Mouse (Mus musculus): ENCODE measurements around the gene 3110040M04Rik.
A peak's percentile ranks its signal among the peaks of the same experiment; 100 is the strongest.
"Not testable (repeated sequence)": the region's sequence is repeated elsewhere in the genome, so short reads cannot be mapped to it uniquely, and the experiment has no call there.

3110040M04Rik gene

DNA sequence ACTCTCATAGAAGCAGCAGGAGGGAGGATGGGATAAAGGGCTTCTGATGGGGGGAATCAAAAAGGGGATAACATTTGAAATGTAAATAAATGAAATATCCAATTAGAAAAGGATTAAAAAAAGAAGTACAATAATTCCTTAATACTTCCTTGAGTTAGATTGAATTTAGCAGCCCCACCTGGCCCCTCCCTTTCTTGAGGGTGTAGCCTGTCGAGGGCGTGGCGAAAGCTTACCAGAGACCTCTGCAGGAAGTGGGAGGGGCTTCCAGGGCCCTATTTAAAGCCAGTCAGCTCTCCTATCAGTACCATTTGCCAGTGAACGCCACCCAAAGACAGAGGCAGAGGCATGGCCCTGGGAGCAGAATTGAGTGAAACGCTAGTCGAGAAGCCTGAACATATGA, at the start of gene 3110040M04Rik:
Gene 3110040M04Rik, plus strand, starts transcription at position 304 of the 400 bp plus-strand sequence.
- not testable (repeated sequence) for DNase-seq (ENCODE audit: low spot score)

DNA sequence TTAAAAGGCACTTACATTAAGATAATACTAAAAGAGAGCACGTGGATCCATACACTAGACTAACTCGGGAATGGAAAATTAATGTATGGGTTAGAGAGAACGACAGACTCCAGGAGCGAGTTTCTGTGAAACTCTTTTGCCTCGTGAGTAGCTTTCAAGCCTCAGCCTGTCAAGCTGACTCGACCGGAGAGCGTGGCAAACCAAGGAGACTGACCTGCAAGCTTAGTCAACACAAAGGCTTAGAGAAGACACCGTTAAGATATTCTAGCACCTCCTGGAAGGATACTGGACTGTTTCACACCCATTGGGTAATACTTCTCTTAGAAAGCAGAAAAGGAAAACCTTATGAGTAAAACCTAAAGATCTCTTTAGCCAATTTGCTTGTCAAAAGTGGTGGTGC, 49.8 kb upstream of the 3110040M04Rik start:
- DNase-seq (ENCODE audit: low spot score), result not testable (repeated sequence)

DNA sequence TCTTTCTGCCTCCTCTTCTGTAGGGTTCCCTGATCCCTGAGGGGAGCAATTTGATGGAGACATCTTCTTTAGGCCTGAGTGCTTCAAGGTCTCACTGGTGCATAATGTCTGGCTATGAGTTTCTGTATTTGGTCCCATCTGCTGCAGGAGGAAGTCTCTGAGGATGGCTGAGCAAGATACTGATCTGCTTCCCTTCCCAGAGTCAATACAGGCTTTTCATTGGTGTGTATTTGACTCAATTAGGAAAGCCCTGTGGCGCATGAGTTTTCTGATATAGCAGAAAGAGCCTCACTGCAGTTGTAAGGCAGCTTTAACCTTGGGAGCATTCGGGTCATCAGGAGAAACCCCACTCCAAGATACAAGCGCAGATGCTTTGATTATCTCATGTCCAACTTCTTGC, 47.8 kb upstream of the 3110040M04Rik start:
- no peak for DNase-seq (ENCODE audit: low spot score)

DNA sequence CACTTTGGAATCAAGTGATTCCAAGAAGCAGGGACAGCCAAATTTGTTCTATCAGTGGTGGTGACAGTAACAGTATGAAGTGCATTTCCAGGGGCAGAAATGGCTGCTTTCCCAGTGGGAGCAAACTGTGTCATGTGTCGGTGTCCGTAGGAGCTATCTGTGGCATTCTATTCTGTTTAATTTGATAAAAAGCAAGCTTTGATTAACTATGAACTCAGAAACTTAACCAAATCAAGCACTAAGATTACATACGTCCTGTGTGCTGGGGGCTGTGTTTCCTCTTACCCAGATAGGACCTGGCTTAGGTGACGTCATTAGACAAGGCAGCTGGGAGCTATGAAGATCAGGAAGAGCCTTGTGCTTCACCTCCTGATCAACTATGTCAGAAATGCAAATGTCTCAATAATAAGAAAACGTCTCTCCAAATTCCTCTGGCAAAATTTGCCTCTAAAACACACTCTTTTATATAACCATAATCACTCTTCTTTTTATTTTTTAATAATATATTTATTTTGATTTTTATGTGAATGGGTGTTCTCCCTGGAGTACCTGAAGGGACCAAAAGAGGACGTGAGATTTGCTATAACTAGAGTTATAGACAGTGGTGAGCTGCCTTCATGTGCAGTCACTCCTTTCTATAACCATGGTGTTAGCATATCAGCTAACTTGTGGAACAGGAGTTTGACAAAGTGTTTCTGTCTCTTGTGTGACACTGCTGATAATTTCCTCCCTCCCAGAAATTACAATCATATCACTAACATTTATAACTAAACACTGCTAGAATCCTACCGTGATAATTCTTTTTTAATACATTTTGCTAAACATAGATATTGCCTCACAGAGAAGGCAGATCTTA, 46.9 kb upstream of the 3110040M04Rik start:
- no peak for DNase-seq (ENCODE audit: low spot score)

DNA sequence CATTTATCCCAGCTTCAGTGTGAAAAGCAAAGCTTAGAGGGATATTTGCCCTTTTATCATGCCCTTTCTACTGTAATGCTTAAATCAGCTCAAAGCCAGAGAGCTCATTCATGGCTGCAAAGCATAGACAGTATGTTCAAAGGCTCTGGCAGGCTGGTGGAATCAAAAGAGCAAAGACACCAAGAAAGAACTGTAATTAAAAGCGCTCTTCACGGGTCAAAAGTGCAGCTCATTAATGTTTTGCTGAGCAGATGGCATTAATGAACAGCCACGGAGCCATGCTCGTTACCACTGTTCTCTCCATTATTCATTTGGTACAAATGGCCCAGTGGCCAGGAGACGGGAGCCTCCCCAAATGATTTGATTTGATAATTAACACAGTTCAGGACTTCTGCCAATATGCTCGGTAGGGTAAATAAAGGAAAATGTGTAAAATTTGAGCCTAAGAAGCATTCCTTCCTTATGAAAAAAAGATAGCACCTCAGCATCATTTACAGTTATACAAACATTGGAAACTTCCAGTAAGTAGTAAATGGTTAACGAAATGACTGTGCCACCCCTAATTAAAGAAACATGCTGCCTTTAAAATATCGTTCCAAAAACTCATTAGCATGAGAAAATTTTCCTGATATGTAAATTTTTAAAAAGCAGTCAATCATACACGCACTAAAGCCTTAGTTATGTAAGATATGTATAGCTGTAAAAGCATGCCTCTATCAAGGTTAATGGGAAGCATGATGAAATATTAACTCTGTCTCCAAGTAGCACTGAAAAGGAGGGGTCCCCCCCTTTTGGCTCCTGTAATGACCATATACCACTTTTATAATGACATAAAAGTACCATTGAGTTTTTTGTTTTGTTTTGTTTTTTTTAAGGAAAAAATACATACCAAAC, 45.7 kb upstream of the 3110040M04Rik start:
- no peak for DNase-seq (ENCODE audit: low spot score)

DNA sequence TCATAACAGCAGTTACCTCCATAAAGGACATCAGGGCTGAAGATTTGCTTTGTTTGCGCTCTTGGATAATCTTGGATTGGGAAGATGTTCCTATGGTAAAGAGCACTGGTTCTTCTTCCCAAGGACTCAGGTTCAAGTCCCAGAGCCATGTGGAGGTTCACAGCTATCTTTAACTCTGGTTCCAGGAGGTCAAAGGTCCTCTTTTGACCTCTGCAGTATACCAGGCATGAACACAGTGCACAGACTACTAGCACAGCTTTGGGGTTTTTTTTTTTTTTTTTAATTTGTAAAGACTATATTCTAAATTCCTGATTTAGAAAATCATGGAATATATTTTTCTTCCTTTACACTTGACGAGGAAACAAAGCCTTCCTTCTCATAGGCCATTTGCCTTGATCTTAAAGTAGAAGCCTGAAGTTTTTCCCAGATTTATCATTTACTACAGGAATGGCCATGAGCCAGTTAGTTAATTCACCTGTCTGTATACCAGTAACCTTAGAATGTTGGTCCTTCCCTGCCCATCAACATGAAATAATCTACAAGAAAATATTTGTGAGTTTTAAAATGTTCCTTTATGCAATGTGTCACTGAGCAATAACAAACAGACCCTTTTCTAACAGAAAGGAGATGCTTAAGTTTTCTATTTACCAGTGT, 44.9 kb upstream of the 3110040M04Rik start:
- DNase-seq (ENCODE audit: low spot score), result no peak

DNA sequence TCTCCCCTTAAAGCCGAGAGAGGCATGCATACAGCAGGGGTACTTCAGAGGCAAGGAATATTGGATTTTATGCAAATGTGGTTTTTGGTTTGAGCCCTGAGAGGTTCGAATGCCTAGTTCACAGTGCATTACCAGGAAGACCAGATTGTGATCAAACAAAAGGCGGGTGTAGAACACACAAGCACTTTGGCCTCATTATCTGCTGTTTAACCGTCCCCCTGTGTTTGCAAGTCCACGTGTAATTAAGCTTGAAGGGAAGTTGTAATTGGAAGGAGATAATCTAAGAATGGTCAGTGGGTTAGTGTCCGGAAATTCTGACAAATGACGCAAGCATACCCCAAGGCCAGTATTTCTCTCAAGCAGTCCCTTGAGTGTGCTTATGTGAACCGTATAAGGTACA, 37.9 kb upstream of the 3110040M04Rik start:
- DNase-seq (ENCODE audit: low spot score), result no peak

DNA sequence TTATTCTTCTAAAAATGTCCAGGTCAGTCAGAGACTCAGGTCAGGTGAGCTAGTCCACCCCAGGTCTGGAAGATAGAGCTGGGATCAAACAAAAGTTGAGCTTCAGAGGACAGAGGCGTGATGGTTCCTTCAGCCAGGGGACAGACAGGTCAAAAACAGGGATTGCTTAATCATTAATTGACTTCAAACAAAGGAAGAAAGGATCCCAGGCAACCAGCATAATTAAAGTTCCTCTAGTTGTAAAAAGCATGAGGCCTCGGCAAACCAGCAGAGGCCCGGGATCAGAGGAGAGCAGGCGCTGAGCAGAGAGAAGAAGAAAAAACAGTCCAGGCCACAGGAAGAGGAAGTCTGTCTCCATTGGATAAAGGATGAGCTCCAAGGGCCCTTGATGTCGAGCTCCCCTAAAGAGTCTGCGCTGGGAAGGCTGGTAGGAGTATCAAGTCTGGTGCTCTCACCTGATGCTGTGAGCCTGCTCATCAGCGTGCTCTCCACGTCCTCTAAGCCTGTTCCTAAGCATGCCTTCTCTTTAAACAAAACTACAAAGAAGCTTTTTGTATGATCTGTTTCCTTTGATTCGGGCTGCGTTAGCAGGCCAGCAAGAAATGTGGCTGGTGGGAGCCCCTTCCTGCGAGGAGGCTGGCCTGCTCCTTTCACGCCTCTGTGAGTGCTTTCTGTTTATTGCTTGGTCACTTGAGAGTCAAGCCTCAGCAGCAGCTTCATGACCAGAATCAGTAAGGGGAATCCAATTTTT, 36.4 kb upstream of the 3110040M04Rik start:
- DNase-seq (ENCODE audit: low spot score), result peak; percentile 35

DNA sequence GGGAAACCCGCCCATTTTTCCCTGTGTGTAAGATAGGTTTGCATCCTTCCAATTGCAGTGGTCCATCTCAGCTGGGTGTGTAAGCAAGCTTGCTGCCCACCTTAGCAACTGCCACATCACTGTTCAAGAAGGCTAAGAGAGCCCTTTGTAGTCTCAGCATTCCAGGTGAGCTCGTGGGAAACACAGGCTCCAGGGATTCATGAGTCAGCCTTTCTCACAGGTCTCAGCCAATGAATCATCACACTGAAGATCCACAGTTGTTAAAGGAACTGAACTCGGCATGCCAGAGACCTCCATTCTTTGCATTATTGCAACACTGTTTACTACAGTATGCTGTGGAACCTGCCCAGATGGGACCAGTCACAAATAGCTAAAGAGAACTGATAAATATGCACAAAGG, 35.3 kb upstream of the 3110040M04Rik start:
- DNase-seq (ENCODE audit: low spot score), result no peak

DNA sequence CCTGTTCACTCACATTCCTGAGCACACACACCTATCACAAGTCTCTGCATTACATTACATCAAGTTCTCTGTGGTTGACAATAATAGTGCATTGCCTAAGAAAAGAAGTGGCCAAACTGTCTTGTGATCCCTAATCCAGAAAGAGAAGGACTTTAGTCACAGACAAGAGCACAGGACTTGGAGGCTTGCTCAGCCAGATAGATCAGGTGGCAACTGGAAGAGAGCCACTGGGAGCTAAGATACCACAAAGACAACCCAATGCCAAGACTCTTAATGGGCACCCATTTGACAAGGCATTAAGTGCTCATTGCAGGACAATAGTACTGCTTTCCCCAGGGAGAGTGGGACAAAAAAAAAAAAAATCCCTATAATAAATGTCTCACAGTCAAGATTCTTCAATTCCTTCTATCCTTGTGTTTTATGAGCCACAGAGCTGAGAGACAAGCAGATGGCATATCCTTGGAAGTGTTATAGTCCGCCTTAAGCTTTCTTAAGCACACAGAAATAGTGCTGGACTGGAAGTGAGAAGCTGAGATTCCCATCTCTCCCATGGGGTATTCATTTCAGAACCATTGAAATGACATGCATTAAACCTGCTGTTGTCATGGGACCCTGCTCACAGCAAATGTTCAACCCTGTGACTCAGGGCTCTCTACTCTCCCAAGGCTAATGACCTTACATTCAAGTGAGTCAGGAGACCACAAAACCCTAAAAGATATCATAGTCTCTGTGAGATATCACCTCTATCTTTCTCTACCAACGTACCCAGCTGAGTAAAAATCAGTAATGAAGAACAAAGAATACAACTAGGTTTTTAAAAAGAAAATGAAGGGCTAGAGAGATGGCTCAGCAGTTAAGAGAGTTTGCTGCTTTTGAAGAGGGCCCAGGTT, 32.1 kb upstream of the 3110040M04Rik start:
- DNase-seq (ENCODE audit: low spot score), result no peak

DNA sequence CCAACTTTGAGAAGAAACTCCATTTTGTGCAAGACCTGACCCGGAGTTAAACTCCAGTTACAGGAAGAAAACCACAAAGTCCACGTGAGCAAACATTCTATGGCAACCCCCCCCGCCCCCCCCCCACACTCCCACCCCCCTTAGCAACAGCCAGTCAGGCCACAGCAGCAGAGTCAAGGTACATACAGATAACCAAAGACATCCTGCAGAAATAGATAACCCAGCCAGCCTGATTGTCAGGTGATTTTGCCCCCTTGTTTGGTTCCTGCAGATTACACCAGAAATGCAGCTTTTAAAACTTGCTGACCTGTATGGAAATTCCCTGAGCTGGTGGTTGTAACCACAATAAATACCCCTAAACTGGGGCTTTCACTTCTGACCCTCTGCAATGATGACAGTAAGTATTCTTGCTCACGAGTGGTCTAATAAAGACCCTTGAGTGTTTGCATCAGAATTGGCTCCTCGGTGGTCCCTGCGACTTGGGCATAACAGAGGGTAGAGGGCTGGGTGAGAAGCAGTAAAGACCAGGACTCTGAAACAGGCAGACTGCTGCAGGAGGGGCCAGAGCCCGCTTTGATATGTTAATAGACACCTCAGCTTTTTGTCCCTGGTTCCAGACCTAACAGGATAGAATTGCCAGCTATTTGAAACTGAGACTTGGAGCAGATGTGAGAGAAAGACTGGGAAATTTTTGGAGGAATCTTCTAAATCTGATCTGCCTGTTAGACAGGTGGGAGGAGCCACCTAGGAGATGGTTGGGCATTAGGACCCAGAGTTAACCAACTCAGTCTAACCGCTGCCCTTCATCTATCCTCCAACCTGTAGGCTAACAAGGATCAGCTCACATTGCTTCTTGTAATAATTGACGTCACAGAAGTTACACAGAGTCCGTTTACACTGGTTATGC, 26.6 kb upstream of the 3110040M04Rik start:
- DNase-seq (ENCODE audit: low spot score), result peak; percentile 72

DNA sequence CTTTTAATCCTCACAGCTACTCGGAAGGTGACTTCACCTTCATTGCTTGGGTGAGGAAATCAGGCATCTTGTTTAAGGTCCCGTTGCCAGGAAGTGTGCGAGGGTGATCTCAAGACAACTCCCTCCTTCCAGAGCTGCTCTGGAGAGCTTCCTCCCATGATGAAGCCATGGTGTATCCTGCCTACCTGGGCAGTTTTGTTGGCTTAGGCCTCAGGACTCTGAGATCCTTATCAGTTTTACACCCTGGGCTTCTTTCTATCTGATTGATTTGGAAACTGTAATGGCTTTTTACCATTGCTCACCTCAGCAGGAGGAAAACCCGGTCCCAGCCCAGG, 26.0 kb upstream of the 3110040M04Rik start:
- no peak for DNase-seq (ENCODE audit: low spot score)

DNA sequence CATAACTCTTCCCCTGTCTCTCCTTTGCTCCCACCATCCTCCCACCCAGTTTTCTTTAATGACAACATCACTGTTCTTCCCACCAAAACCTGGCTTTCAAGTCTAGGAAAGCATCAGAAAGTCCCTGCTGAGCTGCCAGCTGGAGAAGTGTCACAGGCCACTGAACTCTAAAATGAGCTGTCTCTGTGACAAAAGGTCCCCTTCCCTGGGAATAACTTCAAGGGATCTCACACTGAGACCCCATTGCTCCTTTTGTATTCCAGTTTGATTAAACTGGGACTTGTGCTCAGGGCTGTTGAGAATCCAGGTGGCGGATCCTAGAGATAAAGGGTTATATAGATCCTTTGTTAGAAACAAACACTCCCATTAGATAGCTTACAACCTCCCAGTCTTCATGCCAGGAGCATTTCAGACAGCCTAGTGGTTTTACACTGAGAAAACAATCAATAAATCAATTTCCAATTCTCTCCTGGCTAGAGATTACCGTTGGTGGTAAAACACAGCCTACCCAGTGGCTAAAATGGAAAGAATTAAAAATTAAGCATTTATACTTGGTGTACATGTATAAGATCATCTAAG, 25.3 kb upstream of the 3110040M04Rik start:
- peak; percentile 65 for DNase-seq (ENCODE audit: low spot score)

DNA sequence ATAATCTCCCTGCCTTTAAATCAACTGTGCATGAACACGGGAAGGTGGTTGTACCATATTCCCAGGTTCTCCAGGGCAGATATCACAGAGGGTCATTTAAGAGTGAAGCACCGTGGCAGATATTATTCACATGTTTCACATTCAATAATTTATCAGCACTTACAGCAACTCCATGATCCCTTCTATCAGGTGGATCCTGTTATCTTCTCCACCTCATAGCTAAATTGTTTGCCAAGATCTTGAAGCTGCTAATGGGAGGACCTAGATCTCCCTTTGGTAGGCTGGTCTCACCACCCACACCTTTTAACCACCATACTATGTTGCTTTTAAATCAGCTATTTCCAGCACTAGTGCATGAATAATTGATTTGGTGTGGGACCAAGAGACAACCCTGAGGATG, 23.8 kb upstream of the 3110040M04Rik start:
- no peak for DNase-seq (ENCODE audit: low spot score)

DNA sequence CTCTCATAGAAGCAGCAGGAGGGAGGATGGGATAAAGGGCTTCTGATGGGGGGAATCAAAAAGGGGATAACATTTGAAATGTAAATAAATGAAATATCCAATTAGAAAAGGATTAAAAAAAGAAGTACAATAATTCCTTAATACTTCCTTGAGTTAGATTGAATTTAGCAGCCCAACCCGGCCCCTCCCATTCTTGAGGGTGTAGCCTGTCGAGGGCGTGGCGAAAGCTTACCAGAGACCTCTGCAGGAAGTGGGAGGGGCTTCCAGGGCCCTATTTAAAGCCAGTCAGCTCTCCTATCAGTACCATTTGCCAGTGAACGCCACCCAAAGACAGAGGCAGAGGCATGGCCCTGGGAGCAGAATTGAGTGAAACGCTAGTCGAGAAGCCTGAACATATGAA, 21.7 kb upstream of the 3110040M04Rik start, which contains the start of gene Gm47985:
Gene Gm47985, plus strand, starts transcription at position 272 of the 400 bp plus-strand sequence.
- not testable (repeated sequence) for DNase-seq (ENCODE audit: low spot score)

DNA sequence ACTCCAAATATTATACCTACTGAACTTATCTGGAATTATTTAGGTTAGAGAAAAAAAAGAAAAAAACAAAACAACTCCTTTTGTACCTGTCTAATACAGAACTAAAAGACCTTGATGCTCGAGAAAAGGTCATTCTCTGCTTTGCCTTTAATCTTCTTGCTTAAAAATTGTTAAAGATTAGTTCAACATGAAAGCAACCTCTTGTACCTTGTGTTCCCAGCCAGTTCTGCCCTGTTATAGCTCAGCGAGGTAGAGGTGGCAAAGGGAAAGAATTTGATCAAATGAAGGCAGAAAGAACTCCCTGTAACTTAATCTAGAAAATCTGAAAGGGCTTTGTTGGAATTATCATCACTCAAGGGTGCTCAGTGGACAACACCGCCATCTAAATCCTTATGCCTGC, 17.7 kb upstream of the 3110040M04Rik start:
- not testable (repeated sequence) for DNase-seq (ENCODE audit: low spot score)

DNA sequence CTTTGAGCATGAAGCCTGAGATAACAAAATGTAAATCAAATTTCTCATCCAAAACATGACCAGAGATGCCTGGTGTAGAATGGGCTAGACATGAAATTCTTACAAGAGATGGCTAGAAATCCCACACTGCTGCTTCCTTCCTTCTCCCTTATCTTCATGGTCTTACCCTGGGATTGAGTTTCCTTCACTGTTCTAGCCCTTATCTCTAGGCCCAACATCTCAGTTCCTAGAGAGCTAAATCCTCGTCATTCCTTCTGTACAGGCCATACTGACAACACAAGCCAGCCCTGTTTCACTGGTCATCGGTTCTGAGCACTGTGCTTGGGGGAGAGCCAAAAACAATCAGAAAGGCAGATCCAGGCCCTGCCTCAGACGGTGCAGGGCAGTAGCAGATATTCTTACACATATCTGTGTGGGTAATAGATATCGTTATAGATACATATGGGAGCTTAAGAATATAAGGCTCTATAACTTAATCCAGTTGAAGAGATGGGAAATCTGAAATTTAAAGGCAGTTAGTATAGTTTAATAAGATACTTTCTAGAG, 17.0 kb upstream of the 3110040M04Rik start:
- DNase-seq (ENCODE audit: low spot score), result not testable (repeated sequence)

DNA sequence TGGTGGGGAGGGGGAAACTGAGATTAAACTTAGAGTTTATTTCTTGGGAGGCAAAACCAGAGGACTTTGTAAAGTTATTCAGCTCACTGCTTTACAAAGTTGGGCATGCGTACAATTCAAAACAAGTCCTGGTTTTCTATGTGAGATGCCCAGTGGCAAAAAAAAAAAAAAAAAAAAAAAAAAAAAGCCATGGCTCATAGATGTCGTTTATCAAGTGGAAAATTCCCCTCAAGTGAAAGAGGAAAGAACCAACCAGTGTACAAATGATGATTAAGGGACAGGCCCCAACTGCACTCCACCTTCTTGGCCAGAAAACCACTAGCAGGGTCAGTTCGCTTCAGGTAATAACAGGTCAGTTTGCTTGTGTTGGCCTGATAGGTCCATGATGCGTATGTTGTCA, 15.5 kb upstream of the 3110040M04Rik start:
- no peak for DNase-seq (ENCODE audit: low spot score)

DNA sequence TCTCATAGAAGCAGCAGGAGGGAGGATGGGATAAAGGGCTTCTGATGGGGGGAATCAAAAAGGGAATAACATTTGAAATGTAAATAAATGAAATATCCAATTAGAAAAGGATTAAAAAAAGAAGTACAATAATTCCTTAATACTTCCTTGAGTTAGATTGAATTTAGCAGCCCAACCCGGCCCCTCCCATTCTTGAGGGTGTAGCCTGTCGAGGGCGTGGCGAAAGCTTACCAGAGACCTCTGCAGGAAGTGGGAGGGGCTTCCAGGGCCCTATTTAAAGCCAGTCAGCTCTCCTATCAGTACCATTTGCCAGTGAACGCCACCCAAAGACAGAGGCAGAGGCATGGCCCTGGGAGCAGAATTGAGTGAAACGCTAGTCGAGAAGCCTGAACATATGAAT, 11.8 kb upstream of the 3110040M04Rik start, which contains the start of gene Gm8947:
Gene Gm8947, plus strand, starts transcription at position 302 of the 400 bp plus-strand sequence.
- DNase-seq (ENCODE audit: low spot score), result not testable (repeated sequence)

All from embryo, embryonic 10 days (tissue).